Mouse (Mus musculus) liver, adult 2 months (tissue): ENCODE measurements around the gene Abcf3.

ENCODE experiments used
- CTCF ChIP-seq: fragments of 200-500 bp; IDR thresholded peaks from 2 replicates; pipeline ENCODE4 v1.5.1; 2011; ENCODE audit warnings: low read depth, low read length, control low read depth
- POLR2A ChIP-seq: fragments of 200-500 bp; IDR thresholded peaks from 2 replicates; pipeline ENCODE4 v1.6.1; 2011; ENCODE audit warnings: low read length, control low read depth; ENCODE audit not compliant: insufficient read depth; ENCODE audit errors: extremely low read depth

- no peak for TF ChIP-seq CTCF
- TF ChIP-seq POLR2A = no peak
Measured at GRCm38 (mm10) chr16:20600511-20600910, 52.1 kb downstream of the Abcf3 start.
